Mouse (Mus musculus): ENCODE measurements around the gene Terb2. TPM values are rescaled to one million over a fixed set of nuclear protein-coding genes. Genes with fewer than 3 reads are reported as not detected.

Gene Terb2
- total and polyA plus RNA-seq, 3 experiments = not detected

DNA sequence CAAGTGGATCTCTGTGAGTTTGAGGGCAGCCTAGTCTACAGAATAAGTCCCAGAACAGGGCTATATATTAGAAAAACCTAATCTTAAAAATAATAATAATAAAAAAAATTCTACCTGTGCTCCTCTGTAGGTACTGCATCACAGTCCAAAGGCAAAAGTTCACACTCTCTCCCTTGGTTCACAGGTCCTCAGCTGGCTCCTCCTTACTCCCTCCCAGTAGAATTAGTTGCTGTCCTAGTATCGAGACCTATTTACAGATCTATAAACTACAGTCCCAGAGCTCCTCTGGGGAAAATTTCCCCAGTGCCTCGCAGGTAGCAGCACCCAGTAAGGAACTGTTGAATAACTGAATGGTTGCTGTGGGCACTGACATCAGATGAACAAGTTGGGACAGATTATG is 45.3 kb upstream of the Terb2 start:
- no peak for DNase-seq (ENCODE audit: low read depth, low spot score)
- H3K9ac ChIP-seq (ENCODE audit: control insufficient read depth, low read depth, low read length, poor library complexity, severe bottlenecking) = no peak overlapping the region
- no peak for TF ChIP-seq ZC3H11A (IDR thresholded peaks at IDR 0.05; ENCODE audit: low read depth, low read length)
- TF ChIP-seq JUND (IDR thresholded peaks at IDR 0.05; ENCODE audit: low read depth, low read length) = no peak
- TF ChIP-seq USF2 (IDR thresholded peaks at IDR 0.05; ENCODE audit: borderline replicate concordance in 1 of 2, insufficient read depth in 1 of 2, low read depth in 1 of 2, low read length in 2 of 2) = no peak
- no peak for TF ChIP-seq EP300 (IDR thresholded peaks at IDR 0.05; ENCODE audit: low read depth in 1 of 2, low read length in 2 of 2)
- TF ChIP-seq TBP (IDR thresholded peaks at IDR 0.05; ENCODE audit: low read depth, low read length) = no peak
- TF ChIP-seq HCFC1 (IDR thresholded peaks at IDR 0.05; ENCODE audit: low read depth, low read length) = no peak
- no peak for TF ChIP-seq NELFE (IDR thresholded peaks at IDR 0.05; ENCODE audit: low read depth, low read length)
- no peak for TF ChIP-seq POLR2AphosphoS2 (IDR thresholded peaks at IDR 0.05; ENCODE audit: low read length)
- TF ChIP-seq SIN3A (IDR thresholded peaks at IDR 0.05; ENCODE audit: low read length) = no peak
- no peak for TF ChIP-seq GATA1 (IDR thresholded peaks at IDR 0.05; ENCODE audit: low read depth, low read length)
- TF ChIP-seq MYC (IDR thresholded peaks at IDR 0.05; ENCODE audit: low read depth, low read length) = no peak
- no peak for TF ChIP-seq USF1 (IDR thresholded peaks at IDR 0.05; ENCODE audit: low read depth, low read length)
- no peak for TF ChIP-seq ETS1 (IDR thresholded peaks at IDR 0.05; ENCODE audit: low read depth, low read length)
- no peak for TF ChIP-seq TAL1 (IDR thresholded peaks at IDR 0.05; ENCODE audit: low read length)
- TF ChIP-seq CHD1 (IDR thresholded peaks at IDR 0.05; ENCODE audit: low read depth, low read length) = no peak

DNA sequence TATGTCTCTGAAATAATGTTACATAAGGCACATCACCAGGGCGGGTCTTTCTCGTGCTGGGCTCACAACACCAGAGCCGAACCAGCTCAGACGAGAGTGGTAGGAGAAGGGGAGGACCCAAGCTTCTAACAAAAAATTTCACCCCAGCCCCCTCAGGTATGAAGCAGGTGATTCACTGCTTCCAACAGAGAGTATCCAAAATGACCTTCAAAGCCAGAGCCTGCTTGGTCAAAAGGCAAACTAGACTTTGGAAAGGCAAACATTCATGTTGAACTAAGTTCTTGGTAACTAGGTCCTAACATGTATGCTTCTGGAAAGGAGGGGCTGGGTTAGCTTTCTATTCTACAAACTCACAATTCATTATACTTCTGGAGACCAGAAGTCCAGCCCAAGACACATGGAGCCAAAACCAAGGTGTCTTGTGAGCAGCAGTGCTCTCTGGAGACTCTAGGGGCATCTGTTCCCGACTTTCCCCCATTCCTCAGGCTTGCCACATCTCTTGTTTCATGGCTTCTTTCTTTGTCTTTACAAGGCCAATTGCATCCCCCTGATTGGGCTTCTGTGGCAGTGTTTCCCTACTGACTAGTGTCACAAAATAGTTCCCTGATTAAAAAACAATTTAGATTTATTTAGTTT is 44.6 kb upstream of the Terb2 start:
- TF ChIP-seq CTCF (IDR thresholded peaks at IDR 0.05 in 2 of 3, conservative IDR thresholded peaks at IDR 0.05 in 1 of 3; ENCODE audit: control insufficient read depth in 1 of 3, insufficient read depth in 1 of 3, low read depth in 2 of 3, low read length in 3 of 3, poor library complexity in 1 of 3, severe bottlenecking in 1 of 3) (0 out of 6 replicates have a peak, but pooled peaks of 1 of the 3 experiments have one; percentile 5), CHD2 (IDR thresholded peaks at IDR 0.05; ENCODE audit: low read length) (no peak)
- H3K27ac ChIP-seq (ENCODE audit: control insufficient read depth, low read depth, low read length) = no peak overlapping the region
- no peaks in the 10 kb centered on the region for H3K9me3 ChIP-seq (replicated peaks; ENCODE audit: insufficient read depth, low read length)
- peaks cover 11 to 19% of the 10 kb centered on the region in 2 experiments for H3K4me1 ChIP-seq (ENCODE audit: control insufficient read depth in 1 of 2, insufficient read depth in 2 of 2, low read length in 2 of 2)
- no peak overlapping the region for H3K4me3 ChIP-seq (ENCODE audit: control insufficient read depth in 1 of 2, insufficient read depth in 1 of 2, low read depth in 2 of 2, low read length in 2 of 2)
- H3K9ac ChIP-seq (ENCODE audit: control insufficient read depth, low read depth, low read length, poor library complexity, severe bottlenecking) = no peak overlapping the region
- H3K36me3 ChIP-seq (ENCODE audit: control insufficient read depth in 1 of 2, insufficient read depth in 2 of 2, low read length in 2 of 2) = peaks cover 0 to 20% of the 10 kb centered on the region in 2 experiments; a peak in 2 of 4 replicates
- no peaks in the 10 kb centered on the region for H3K79me2 ChIP-seq (ENCODE audit: control insufficient read depth, insufficient read depth, low read length, poor library complexity)
- DNase-seq (ENCODE audit: low read depth, low spot score) = no peak
- no peaks in the 10 kb centered on the region for H3K27me3 ChIP-seq (ENCODE audit: control insufficient read depth in 1 of 2, insufficient read depth in 2 of 2, low read length in 2 of 2)

More for the DNA sequence above, 45.3 kb upstream of the Terb2 start:
- H3K27ac ChIP-seq (ENCODE audit: control insufficient read depth, low read depth, low read length) = no peak overlapping the region
- H3K27me3 ChIP-seq (ENCODE audit: control insufficient read depth in 1 of 2, insufficient read depth in 2 of 2, low read length in 2 of 2) = no peaks in the 10 kb centered on the region
- peaks cover 7 to 17% of the 10 kb centered on the region in 2 experiments for H3K4me1 ChIP-seq (ENCODE audit: control insufficient read depth in 1 of 2, insufficient read depth in 2 of 2, low read length in 2 of 2)
- no peaks in the 10 kb centered on the region for H3K9me3 ChIP-seq (replicated peaks; ENCODE audit: insufficient read depth, low read length)
- H3K4me3 ChIP-seq (ENCODE audit: control insufficient read depth in 1 of 2, insufficient read depth in 1 of 2, low read depth in 2 of 2, low read length in 2 of 2) = no peak overlapping the region
- H3K36me3 ChIP-seq (ENCODE audit: control insufficient read depth in 1 of 2, insufficient read depth in 2 of 2, low read length in 2 of 2) = peaks cover 0 to 18% of the 10 kb centered on the region in 2 experiments; a peak in 2 of 4 replicates
- no peaks in the 10 kb centered on the region for H3K79me2 ChIP-seq (ENCODE audit: control insufficient read depth, insufficient read depth, low read length, poor library complexity)

Data from MEL (cell line).